Mouse (Mus musculus): ENCODE results near the gene Rbm33.

The Rbm33 gene

GRCm38 (mm10) chr5:28316722-28317245, at the start of gene Rbm33:
TSS of gene Rbm33 (plus strand) at chr5:28317121.
- WGBS: under 1% methylated on average over 76 of the region's 76 CpGs

DNA sequence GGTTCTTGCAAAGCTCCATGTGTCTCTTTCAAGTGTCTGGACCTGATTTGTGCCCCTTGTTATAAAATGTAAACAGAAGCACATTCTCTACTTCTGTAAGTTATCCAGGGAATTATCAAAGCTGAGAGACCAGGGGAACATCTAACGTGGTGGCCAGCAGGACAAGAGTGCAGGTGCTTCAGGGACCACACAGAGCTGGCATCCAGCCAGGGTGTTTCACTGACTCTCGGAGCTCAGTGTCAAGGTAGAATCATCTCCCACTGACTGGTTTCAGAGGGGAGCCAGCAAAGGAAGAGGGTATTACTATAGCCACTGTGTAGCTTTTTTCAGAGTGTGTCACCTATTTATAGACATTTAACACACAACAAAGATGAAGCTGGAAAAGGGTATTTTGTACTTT, 49.3 kb upstream of the Rbm33 start:
- 47% methylated on average over 2 of the region's 2 CpGs for WGBS

DNA sequence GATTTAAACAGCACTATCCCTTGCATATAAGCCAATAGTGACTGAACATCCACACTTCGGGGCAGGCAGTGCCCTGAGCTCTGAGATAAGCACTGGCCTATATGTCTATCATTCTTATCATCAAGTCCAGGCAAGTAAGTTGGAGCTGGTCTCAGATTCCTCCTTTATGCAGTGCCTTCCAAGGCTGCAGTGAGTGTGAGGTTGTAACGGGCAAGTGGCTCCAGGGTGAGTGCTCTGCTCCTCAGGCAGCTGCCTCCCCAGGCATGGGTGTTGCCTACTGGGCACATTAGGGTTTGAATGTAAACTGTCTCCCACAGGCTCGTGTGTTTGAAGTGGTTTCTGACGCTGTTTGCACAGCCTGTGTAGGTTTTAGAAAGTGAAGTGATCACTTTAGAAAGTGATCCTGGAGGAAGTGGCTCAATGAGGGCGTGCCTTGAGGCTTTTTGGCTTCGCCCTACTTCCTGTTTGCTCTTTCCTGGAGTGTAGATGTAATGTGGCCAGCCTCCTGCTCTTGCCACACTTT, 47.4 kb upstream of the Rbm33 start:
- 68% methylated on average over 6 of the region's 6 CpGs for WGBS

DNA sequence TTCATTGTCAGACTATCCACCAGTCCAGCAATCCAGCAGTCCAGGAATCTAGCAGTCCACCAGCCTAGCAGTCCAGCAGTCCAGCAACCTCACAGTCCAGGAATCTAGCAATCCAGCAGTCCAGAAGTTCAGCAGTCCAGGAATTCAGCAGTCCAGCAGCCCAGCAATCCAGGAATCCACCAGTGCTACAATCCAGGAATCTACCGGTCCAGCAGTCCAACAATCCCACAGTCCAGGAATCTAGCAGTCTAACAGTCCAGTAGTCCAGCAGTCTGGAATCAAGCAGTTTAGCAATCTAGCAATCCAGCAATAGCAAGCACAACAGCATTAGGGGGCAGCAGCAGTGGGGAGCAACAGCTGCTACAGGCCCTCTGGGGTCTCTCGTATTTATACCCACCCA, 44.1 kb upstream of the Rbm33 start:
- WGBS: 72% methylated on average over 2 of the region's 2 CpGs

GRCm38 (mm10) chr5:28277279-28277678, 39.6 kb upstream of the Rbm33 start:
- 67% methylated on average over 2 of the region's 2 CpGs for WGBS

DNA sequence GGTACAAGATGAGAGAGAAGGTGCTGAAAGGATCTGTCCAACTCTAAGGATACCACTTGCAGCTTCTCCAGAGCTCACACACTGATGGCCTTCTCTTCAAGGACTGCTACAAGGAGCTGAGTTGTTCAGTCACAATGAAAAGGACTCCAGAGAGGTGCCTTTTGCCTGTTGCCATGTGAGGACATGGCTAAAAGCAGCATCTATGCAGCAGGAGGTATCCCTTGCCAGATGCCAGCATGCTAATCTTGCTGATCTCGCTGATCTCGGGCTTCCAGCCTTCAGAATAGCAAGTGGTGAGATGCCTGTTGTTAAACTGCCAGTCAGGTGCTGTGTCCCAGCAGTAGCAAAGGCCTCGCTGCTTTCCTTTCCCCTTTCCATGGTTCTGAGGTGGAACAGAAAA, 27.8 kb upstream of the Rbm33 start:
- 66% methylated on average over 3 of the region's 3 CpGs for WGBS

DNA sequence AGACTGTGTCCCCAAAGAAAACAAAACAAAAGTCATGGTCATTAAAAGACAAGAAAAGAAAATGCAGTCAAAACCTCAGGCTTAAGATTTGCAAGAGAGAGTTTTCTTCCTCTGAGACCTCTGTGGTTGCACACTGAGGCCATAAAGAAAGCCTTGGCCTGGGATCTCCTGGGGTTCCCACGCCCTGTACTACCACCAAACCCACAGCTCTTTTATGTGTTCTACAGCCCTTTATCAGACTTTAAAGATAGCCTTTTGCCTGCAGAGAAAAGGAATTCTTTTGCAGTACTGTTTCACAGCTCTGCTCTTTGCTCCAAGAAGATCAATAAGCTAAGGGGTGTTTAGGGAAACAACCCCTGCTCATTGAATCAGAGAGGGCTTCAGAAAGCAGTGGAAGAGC, 26.3 kb upstream of the Rbm33 start:
- WGBS: 88% methylated on average over 1 of the region's 1 CpGs

GRCm38 (mm10) chr5:28291118-28291850, 25.6 kb upstream of the Rbm33 start:
- 88% methylated on average over 5 of the region's 5 CpGs for WGBS

DNA sequence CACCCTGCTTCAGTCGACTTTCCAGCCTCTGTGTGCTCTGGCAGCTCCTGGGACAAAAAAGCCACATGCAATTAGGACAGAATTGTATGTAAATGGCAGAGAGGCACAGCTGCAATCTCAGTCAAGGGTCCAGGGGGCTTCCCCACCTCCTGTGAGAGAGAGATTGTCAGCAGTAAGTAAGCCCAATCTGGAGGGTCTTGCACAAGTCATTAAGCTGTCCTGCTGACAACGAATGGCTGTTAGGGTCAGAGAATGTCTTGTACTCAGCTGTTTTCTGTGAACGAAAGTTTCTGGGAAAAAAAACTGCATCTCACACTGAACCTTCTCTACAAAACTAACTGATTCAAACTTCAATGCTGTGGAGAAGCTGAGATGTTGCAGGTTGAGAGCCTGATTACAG, 24.6 kb upstream of the Rbm33 start:
- 70% methylated on average over 3 of the region's 3 CpGs for WGBS

DNA sequence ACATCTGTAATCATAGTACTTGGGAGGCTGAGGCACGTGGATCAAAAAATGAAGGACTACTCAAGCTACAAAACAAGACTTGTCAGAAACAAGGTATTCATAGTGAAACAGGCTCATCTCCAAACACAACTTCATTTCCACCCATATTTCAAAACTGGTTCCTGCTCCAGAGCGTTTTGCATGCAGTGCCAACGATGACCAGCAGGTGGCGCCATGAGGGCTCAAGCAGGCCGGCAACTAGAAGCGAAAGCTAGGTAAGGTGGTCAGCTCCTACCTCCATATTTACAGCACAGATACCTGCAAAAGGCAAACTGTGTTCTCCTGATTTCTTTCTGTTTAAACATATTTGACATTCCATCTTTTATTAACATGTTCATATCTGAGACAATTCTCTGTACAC, 22.9 kb upstream of the Rbm33 start:
- 6% methylated on average over 6 of the region's 6 CpGs for WGBS

DNA sequence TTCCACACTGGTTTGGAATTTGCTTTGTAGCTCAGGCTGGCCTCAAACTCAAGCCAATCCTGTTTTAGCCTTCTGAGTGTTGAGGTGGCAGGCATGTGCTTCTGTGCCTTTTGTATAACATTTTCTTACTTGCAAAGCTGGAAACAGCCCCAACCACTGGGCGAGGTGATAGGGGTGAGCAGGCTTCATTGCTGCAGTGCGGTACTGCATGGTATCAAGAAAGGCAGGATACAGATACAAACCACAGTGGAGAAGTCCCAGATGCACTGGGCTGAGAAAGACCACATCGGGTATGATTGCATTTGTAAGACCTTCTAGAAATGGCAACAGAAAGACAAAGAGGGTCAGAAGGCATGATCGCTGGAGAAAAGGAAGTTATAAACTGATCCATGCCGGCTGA, 18.8 kb upstream of the Rbm33 start:
- WGBS: 79% methylated on average over 5 of the region's 5 CpGs

- WGBS: 68% methylated on average over 3 of the region's 3 CpGs
Observed at GRCm38 (mm10) chr5:28298693-28299092, 18.2 kb upstream of the Rbm33 start.

DNA sequence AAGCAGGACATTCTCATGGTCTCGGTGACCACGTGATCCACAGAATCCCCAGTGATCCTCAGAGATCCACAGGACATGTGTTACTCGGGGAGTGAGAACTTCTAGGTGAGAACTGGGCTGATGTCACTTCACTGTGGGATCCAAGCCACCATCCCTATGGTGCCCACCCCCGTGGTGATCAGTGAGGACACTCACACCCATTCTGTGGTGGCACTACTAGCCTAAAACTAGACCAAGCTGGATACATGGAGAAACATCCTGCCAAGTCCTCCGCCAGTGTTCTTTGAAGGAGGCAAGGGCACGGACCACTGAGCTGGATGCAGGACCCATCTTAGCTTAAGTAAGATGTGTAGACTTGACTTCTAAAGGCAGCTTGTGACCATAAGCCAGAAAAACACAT, 17.6 kb upstream of the Rbm33 start:
- WGBS: 88% methylated on average over 6 of the region's 6 CpGs

GRCm38 (mm10) chr5:28302671-28303070, 14.2 kb upstream of the Rbm33 start:
- WGBS: 88% methylated on average over 1 of the region's 1 CpGs

DNA sequence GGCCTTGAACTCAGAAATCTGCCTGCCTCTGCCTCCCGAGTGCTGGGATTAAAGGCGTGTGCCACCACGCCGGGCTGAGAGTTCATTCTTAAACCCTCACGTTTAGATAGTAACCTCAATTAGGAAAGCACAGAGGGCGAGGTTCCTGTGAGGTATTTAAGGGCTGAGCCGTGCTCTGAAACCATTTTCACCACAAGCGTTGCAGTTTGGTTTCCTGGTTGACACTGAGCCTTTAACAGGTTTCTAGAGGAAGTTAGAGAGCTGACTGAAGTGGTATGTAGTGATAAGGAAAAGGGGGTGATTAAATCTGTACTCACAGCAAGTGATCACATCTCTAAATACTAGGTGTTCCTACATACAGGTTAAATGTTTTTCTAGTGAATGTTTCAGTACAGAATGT, 1.4 kb upstream of the Rbm33 start:
- 81% methylated on average over 8 of the region's 8 CpGs for WGBS

- 1% methylated on average over 14 of the region's 14 CpGs for WGBS
Observed at GRCm38 (mm10) chr5:28316151-28316721, 685 bp upstream of the Rbm33 start.

GRCm38 (mm10) chr5:28317253-28317916, 464 bp downstream of the Rbm33 start:
- WGBS: under 1% methylated on average over 60 of the region's 62 CpGs

GRCm38 (mm10) chr5:28317917-28318267, 971 bp downstream of the Rbm33 start:
- 1% methylated on average over 3 of the region's 3 CpGs for WGBS

- WGBS: 37% methylated on average over 2 of the region's 2 CpGs
Observed at GRCm38 (mm10) chr5:28318671-28319070, 1.8 kb downstream of the Rbm33 start.

- WGBS: 88% methylated on average over 1 of the region's 1 CpGs
Observed at GRCm38 (mm10) chr5:28321769-28322168, 4.8 kb downstream of the Rbm33 start.

- 77% methylated on average over 3 of the region's 3 CpGs for WGBS
Observed at GRCm38 (mm10) chr5:28322189-28322588, 5.3 kb downstream of the Rbm33 start.

GRCm38 (mm10) chr5:28323822-28324221, 6.9 kb downstream of the Rbm33 start:
- 68% methylated on average over 2 of the region's 2 CpGs for WGBS

DNA sequence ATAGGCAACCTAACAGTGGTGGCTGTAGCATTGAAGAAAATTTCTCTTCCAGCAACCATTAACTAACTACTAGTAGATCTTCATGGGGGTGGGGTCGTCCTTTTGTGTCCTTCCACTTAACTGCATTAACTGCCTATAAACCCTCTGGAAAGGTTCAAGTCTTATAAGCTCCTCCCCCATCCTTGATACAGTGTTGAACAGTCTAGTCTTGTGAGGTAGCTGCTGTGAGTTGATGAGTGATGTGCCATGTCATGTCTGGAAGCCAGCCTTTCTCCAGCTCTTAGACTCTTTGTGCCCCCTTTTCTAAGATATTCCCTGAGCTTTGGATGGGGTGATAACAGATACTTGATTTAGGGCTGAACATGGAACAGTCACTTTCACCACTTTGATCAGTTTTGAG, 7.5 kb downstream of the Rbm33 start:
- WGBS: 81% methylated on average over 1 of the region's 1 CpGs

Data from cerebral cortex, adult 2 months (tissue).